Mouse (Mus musculus): Measurements from ENCODE around the gene Phf20.

DNA sequence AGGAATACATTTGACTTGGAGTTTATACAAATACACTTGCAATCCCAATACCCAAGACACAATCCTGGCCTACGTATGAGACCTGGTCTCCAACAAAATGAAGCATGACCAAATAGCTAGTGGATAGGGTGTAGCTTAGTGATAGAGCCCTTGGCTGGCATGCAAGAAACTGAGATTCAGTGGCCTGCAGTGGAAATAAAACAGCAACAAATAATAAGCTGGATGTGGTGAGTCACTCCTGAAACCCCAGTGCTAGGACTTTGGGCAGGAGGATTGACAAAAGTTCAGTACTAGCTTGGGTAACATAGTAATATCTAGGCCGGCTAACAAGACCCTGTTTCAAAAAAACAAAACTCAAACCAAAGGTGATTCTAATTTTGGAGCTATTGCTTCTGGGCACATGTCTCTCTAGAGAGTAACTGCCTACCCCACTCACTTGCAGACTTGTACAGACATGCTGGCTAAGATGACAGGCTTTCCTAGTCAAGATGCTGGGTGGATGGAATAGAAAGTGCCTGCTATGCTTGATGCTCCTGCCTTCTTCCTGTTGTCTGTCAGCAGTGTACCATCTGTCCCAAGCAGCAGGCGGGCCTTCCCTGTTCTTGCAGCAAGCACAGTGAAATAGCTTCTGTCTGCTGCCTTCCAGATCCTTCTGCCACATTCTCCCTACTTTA is 37.1 kb downstream of the Phf20 start:
- no peak for TF ChIP-seq CTCF (IDR thresholded peaks at IDR 0.05; ENCODE audit: low read depth)
- no peak for TF ChIP-seq EP300 (IDR thresholded peaks at IDR 0.05; ENCODE audit: low read depth)
